Mouse (Mus musculus) forebrain, embryonic 11.5 days (tissue): Measurements from ENCODE around the gene Tanc1. TPM values are rescaled to one million over a fixed set of nuclear protein-coding genes. Genes with fewer than 3 reads are reported as not detected.

Experiments
- ATAC-seq: fragments of 200-750 bp; cut with Nextera tagmentation; replicated peaks from 2 replicates; pipeline ENCODE4 v1.8.0; 2017; ENCODE audit warnings: moderate TSS enrichment; ENCODE audit not compliant: low FRiP score
- DNase-seq: peaks from one replicate; pipeline ENCODE4 v3.0.0-alpha.2; 2017; ENCODE audit warnings: low spot score
- H3K27ac ChIP-seq: fragments of 300-500 bp; sonication (generic); 2 replicates; pipeline ENCODE4 v1.5.1; 2014; ENCODE audit warnings: low read depth, low read length
- H3K27me3 ChIP-seq: fragments of 300-500 bp; sonication (generic); 2 replicates; pipeline ENCODE4 v1.6.1; 2014; ENCODE audit warnings: mild to moderate bottlenecking, low read length, mixed read lengths; ENCODE audit not compliant: control insufficient read depth, insufficient read depth
- H3K36me3 ChIP-seq: fragments of 300-500 bp; sonication (generic); 2 replicates; pipeline ENCODE4 v1.6.1; 2014; ENCODE audit warnings: mild to moderate bottlenecking, low read length, moderate library complexity, mixed read lengths; ENCODE audit not compliant: control insufficient read depth, insufficient read depth
- H3K4me1 ChIP-seq: fragments of 300-500 bp; sonication (generic); replicated peaks from 2 replicates; pipeline ENCODE4 v1.6.1; 2014; ENCODE audit warnings: low read length, mixed read lengths; ENCODE audit not compliant: control insufficient read depth, insufficient read depth
- H3K4me2 ChIP-seq: fragments of 300-500 bp; sonication (generic); 2 replicates; pipeline ENCODE4 v1.6.1; 2014; ENCODE audit warnings: low read depth, mild to moderate bottlenecking, low read length, moderate library complexity, mixed read lengths; ENCODE audit not compliant: severe bottlenecking
- H3K4me3 ChIP-seq: fragments of 300-500 bp; sonication (generic); 2 replicates; pipeline ENCODE4 v1.5.1; 2014; ENCODE audit warnings: low read depth, low read length
- H3K9ac ChIP-seq: fragments of 300-500 bp; sonication (generic); 2 replicates; pipeline ENCODE4 v1.6.1; 2014; ENCODE audit warnings: low read length
- H3K9me3 ChIP-seq: fragments of 300-500 bp; sonication (generic); 2 replicates; pipeline ENCODE4 v1.6.1; 2016; ENCODE audit warnings: low read length, mixed read lengths; ENCODE audit not compliant: control insufficient read depth
- WGBS: fragments of 180-500 bp; shearing (Covaris S2); extraction: QIAGEN DNeasy Blood & Tissue Kit; methylation state at CpG from one replicate; pipeline ENCODE4 v1.1.7; 2014; 5-methylcytosine and 5-hydroxymethylcytosine counted together
- polyA plus RNA-seq: library from polyadenylated mRNA; unstranded; fragments of >200 nt; fragmentation: Nextera tagmentation; extraction: Ambion mirVana; gene quantifications from 2 replicates; pipeline ENCODE4 v1.2.1, GENCODE M21; 2014

Gene Tanc1
- polyA plus RNA-seq, 1 experiment from 2014 or later, result 22.7 TPM

DNA sequence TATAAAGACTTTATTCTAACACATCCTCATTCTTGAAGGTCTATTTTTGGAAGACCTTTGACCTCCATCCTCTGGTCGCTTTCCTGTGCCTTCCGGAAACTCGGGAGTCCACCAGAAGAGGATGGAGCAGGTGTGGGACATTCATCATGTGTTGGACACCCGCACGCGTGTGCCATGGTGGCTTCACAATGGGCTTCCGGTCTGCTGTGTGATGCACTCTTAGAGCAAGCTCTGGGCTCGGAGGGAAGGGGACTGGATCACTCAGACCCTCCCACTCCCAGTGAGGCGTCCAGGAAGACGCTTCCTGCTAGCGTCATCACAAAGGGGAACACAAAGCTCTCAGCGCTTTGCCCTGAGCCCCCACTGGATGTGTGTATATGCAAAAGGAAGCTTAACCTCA lies 95.0 kb downstream of the Tanc1 start:
- H3K4me2 ChIP-seq, result no peak overlapping the region
- H3K4me3 ChIP-seq, result no peak overlapping the region
- DNase-seq (no peak), ATAC-seq (no peak)
- WGBS, result 86% methylated on average over 12 of the region's 12 CpGs
- H3K9ac ChIP-seq, result no peak overlapping the region
- H3K4me1 ChIP-seq, result no peaks in the 10 kb centered on the region
- H3K27ac ChIP-seq, result no peak overlapping the region
- no peaks in the 10 kb centered on the region for H3K36me3 ChIP-seq
- H3K9me3 ChIP-seq, result no peaks in the 10 kb centered on the region
- no peaks in the 10 kb centered on the region for H3K27me3 ChIP-seq

DNA sequence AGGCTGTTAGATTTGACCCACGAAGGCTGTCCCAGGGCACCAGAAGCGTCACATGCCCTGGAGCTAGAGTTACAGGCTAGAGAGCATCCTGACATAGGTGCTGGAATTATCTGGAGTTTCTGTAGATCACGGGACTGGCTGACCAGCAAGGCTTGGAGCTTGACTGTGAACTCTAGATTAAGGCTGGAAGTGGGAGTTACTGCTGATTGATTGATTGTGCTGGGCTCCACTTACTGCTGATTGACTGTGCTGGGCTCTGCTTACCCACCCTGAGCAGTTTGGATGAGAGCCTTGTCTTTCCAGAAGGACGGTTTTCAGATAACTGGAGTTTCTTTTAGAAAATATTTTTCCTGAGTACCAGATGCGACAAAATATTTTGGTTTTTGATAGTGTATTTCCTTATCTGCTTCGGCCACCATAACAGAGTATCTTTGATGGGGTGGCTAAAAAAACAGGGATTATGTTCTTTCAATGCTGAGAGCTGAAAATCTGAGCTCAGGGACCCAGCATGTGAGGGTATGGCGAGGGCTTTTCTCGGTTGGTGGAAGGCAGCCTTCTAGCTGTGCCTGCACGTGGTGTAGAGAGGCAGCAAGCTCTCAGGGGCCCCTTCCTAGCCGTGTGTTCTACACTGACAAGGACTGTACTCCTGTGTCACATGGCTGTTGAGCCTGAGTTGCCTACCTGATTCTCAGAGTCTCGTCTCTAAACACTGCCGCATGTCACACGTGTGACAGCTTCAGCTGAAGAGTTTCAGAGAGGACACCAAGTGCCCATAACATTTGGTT lies 96.3 kb downstream of the Tanc1 start:
- Histone ChIP-seq H3K9me3 (no peaks in the 10 kb centered on the region), H3K4me1 (no peaks in the 10 kb centered on the region), H3K9ac (no peak overlapping the region), H3K36me3 (no peaks in the 10 kb centered on the region), H3K4me2 (no peak overlapping the region), H3K27me3 (no peaks in the 10 kb centered on the region), H3K27ac (no peak overlapping the region), H3K4me3 (no peak overlapping the region)
- ATAC-seq (no peak), DNase-seq (no peak)
- WGBS, result 74% methylated on average over 13 of the region's 13 CpGs

DNA sequence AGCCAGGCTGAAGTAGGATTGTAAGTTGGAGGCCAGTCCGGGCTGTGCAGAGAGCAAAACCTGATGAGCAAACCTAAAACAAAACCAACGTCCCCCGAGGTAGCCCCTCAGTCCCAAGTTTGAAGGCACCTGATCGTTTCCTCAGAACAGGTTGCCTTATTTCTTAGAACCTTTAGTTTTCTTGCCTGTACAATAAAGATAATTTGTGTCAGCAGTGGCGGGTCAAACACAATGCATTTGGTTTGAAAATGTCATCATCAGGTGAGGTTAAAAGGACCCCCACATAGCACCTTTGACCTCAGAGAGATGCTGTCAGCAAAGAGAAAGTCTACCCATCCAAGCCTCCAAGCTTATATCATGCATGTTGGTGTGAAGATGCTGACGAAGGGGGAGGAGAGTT lies 98.9 kb downstream of the Tanc1 start:
- no peak overlapping the region for H3K4me3 ChIP-seq
- H3K27me3 ChIP-seq, result no peaks in the 10 kb centered on the region
- WGBS, result 92% methylated on average over 6 of the region's 6 CpGs
- no peak overlapping the region for H3K9ac ChIP-seq
- H3K4me1 ChIP-seq, result no peaks in the 10 kb centered on the region
- no peak overlapping the region for H3K4me2 ChIP-seq
- DNase-seq (no peak), ATAC-seq (no peak)
- H3K36me3 ChIP-seq, result no peaks in the 10 kb centered on the region
- no peak overlapping the region for H3K27ac ChIP-seq
- no peaks in the 10 kb centered on the region for H3K9me3 ChIP-seq

DNA sequence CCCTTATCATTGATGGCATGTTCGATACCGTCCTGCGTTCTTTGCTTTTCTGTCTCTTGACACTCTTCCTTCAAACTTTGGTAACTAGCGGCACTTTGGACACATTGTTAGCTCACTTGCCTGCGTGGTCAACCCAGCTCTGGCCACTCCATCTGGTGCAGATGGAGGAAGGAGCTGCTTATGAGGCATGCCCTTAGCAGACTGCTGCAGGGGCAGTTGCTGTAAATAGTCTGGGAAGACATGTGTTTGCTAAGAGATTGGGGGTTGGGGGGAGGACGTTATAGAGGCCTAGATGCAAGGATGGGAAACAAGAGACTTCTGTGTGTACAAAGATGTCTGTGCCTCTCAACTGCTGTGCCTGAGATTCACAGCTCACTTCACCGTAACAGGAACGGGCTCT lies 100.2 kb downstream of the Tanc1 start:
- Histone ChIP-seq H3K4me1 (no peaks in the 10 kb centered on the region), H3K9me3 (no peaks in the 10 kb centered on the region), H3K4me2 (no peak overlapping the region), H3K9ac (no peak overlapping the region), H3K27ac (no peak overlapping the region), H3K4me3 (no peak overlapping the region), H3K36me3 (no peaks in the 10 kb centered on the region), H3K27me3 (no peaks in the 10 kb centered on the region)
- ATAC-seq, result no peak
- DNase-seq, result no peak
- WGBS, result 89% methylated on average over 8 of the region's 8 CpGs

DNA sequence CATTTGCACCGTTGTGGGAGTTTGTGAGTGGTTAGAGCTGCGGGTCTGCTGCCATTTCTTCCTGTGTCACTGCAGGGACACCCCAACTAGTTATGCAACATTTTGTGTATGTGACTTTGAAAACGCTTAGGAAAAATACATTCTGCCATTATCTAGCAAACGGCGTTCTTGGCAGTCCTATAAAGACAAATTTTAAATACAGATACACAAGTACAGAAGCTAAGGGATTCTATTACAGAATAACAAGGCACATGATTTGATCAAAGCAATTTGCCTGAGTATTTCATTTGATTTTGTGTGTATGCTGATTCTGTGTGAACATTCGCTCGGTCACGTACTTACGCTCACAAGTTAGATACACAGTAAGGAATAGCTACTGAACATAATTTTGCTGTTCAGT lies 100.6 kb downstream of the Tanc1 start:
- H3K27ac ChIP-seq, result no peak overlapping the region
- H3K9me3 ChIP-seq, result no peaks in the 10 kb centered on the region
- no peak overlapping the region for H3K4me3 ChIP-seq
- no peaks in the 10 kb centered on the region for H3K4me1 ChIP-seq
- H3K36me3 ChIP-seq, result no peaks in the 10 kb centered on the region
- WGBS, result 94% methylated on average over 9 of the region's 9 CpGs
- no peaks in the 10 kb centered on the region for H3K27me3 ChIP-seq
- H3K4me2 ChIP-seq, result no peak overlapping the region
- no peak overlapping the region for H3K9ac ChIP-seq
- ATAC-seq (no peak), DNase-seq (no peak)

DNA sequence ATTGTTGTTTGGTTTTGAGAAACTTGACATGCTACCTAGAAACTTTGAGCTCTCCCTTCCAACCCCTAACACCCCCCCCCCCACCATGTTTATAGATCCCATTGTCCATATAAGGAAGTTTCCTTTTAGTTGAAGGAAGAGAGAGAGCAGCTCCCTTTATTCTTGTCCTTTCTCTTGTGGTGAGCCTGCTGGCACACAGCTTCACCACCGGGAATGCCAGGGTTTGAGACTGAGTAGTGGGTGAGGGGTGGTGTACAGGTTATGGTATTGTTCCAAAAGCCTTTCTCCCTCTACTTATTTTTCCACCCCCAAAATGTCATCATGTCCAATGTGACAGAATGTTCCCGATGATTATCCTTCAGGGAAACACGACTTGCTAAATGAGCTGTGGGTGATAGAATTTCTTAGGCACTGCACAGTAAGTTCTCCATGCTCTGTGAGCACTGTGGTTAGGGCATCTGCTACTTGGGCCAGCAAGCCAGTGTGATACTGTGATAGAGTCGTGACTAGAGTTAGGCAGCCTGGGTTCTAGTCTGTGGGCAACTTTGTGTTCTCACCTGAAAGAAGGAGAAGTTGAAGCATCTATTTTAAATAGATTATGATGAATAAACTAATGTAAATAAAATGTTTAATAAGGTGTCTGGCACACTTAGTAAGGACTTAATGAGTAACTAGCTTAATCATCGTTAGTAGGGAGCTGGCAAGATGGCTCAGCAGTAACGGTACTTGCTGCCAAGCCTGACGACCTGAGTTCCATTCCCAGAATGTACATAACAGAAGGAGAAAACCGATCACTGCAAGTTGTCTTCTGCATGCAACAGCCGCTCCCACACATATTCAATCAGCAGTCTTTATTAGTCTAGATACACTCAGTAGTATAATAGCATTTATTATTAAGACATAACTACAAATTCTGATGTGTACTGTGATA lies 102.0 kb downstream of the Tanc1 start:
- H3K4me2 ChIP-seq, result no peak overlapping the region
- no peaks in the 10 kb centered on the region for H3K27me3 ChIP-seq
- ATAC-seq (no peak), DNase-seq (no peak)
- no peaks in the 10 kb centered on the region for H3K36me3 ChIP-seq
- H3K27ac ChIP-seq, result no peak overlapping the region
- no peaks in the 10 kb centered on the region for H3K9me3 ChIP-seq
- H3K9ac ChIP-seq, result no peak overlapping the region
- no peak overlapping the region for H3K4me3 ChIP-seq
- WGBS, result 84% methylated on average over 9 of the region's 9 CpGs
- peaks cover 6% of the 10 kb centered on the region; the same call in 1 of the 2 replicates for H3K4me1 ChIP-seq

DNA sequence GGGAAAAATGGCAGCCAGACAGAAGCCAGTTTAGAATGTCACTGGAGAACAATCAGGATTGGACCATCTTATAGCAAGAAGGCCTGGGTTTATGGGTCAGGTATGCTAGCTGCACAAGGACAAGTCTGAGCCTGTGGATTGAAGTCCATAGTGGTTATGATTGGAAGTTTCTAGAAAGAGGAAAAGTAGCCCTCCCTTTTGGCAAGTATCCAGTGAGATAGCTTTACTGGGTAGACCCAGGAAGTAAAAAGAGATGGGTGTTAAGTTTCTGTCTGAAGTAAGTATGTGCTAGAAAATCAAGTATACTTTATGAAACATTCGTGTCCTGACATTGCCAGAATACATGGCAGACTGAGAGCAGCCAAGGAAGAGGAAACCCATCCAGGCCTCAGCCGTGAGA lies 103.2 kb downstream of the Tanc1 start:
- no peak for DNase-seq
- Histone ChIP-seq H3K36me3 (no peaks in the 10 kb centered on the region), H3K27ac (no peak overlapping the region), H3K4me2 (no peak overlapping the region), H3K9me3 (no peaks in the 10 kb centered on the region), H3K4me1 (peaks cover 8% of the 10 kb centered on the region; the same call in 1 of the 2 replicates), H3K4me3 (no peak overlapping the region), H3K27me3 (no peaks in the 10 kb centered on the region), H3K9ac (no peak overlapping the region)
- ATAC-seq, result no peak
- WGBS, result 89% methylated on average over 2 of the region's 2 CpGs

DNA sequence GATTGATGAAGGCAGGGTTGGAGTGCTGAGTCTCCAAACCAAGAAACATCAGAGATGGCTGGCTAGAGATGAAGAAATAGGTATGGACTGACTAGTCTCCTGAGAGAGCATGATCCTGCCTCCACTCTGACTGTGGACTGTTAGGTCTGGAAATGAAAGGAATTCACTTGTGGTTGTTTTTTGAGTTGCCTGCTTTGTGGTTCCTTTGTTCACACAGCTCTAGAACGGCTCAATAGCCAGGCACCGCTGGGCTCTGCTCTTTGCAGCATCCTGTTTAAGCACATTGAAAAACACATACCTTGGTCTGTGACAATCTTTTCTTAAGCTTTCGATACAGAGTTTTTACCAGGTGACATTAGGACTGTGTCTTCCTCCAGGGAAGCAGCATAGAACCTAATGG lies 104.6 kb downstream of the Tanc1 start:
- ATAC-seq, result no peak
- DNase-seq, result no peak
- Histone ChIP-seq H3K4me1 (peaks cover 14% of the 10 kb centered on the region; the same call in 1 of the 2 replicates), H3K36me3 (no peaks in the 10 kb centered on the region), H3K9me3 (no peaks in the 10 kb centered on the region), H3K4me2 (no peak overlapping the region), H3K27me3 (no peaks in the 10 kb centered on the region), H3K9ac (no peak overlapping the region), H3K4me3 (no peak overlapping the region), H3K27ac (no peak overlapping the region)
- whole genome bisulfite sequencing, result 68% methylated on average over 3 of the region's 3 CpGs
